Mouse (Mus musculus) bone marrow macrophage, adult 2 months (primary cell): ENCODE results near the gene Dlec1.

ENCODE experiments used
- CTCF ChIP-seq: IDR thresholded peaks from 2 replicates; pipeline ENCODE4 v1.5.1; 2012; ENCODE audit warnings: low read depth, mild to moderate bottlenecking, low read length, moderate library complexity
- POLR2A ChIP-seq: IDR thresholded peaks from 2 replicates; pipeline ENCODE4 v1.6.1; 2012; ENCODE audit warnings: mild to moderate bottlenecking, low read depth, low read length, borderline replicate concordance

DNA sequence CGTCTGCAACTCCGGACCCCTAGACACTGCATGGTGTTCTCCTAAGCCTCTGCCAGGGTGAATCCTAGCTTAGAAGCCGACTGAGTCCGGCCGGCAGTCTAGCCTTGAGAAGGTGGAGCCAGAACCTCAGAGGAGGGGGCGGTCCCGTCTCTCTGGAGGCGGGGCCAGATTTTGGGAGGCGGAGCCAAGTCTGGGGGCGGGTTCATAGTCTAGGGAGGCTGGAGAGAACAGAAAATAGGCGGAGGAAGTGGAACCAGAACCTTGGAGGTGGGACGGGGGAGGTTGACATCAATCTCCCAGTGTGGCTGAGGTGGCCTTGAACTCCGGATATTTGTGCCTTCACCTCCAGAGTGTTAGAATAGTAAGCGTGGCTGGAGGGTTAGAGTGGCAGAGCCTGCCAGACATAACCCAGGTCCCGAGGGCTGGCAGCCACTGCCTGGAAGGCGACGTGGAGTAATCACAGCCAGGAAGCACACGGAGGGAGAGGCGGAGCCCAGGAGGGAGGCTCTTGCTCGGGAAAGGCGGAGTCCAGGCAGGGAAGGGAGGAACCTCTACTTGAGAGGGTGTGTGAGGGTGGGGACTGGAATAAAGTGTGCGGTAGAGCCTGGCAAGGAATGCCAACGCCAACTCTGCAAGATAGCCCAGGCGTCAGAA lies 14.0 kb upstream of the Dlec1 start:
- TF ChIP-seq POLR2A (no peak; the same call in 1 of the 2 replicates), CTCF (no peak)
